Mouse (Mus musculus) gastrocnemius, postnatal 14 days (tissue): ENCODE results near the gene Slc22a27. TPM values are rescaled to one million over a fixed set of nuclear protein-coding genes. Genes with fewer than 3 reads are reported as not detected.
"Not testable (repeated sequence)": the region's sequence is repeated elsewhere in the genome, so short reads cannot be mapped to it uniquely, and the experiment has no call there.

Experiments used
- DNase-seq: peaks from one replicate; pipeline ENCODE4 v3.0.0; 2021; ENCODE audit warnings: mixed read lengths
- intact Hi-C: fragments of 180-260 bp; cut with DNase I; formaldehyde crosslinking; loops from one replicate; pipeline ENCODE4 v1.15.1; 2025; ENCODE audit warnings: low total_unique reads
- long read RNA-seq, 2 experiments: library from polyadenylated mRNA; stranded (forward); transcript quantifications; one replicate each; pipeline ENCODE4 v2.0.0; 2021
- microRNA-seq, 2 experiments: library from miRNA; unstranded; fragments of <30 nt; microRNA quantifications; one replicate each; pipeline ENCODE4 v1.2.0; 2021
- total RNA-seq, 2 experiments: library from RNA; stranded (reverse); gene quantifications; 2 replicates each; pipeline ENCODE4 v1.2.3; 2021

The Slc22a27 gene
- not detected for total RNA-seq
- long read RNA-seq, experiment 1 = 0 reads
- long read RNA-seq, experiment 2 = 0 reads

- intact Hi-C loops, DNase-seq: not testable (repeated sequence)
Measured at GRCm38 (mm10) chr19:7965927-7966326, at the start of gene Slc22a27. Gene Slc22a27 (minus strand): TSS chr19:7966027.

- intact Hi-C loops, DNase-seq: not testable (repeated sequence)
Measured at GRCm38 (mm10) chr19:8011596-8011995, 45.8 kb upstream of the Slc22a27 start.

- DNase-seq, intact Hi-C loops: not testable (repeated sequence)
Measured at GRCm38 (mm10) chr19:8009086-8009485, 43.3 kb upstream of the Slc22a27 start.

GRCm38 (mm10) chr19:7968703-7969102 lies 2.9 kb upstream of the Slc22a27 start:
- intact Hi-C loops = no loop called here
- no peak for DNase-seq

GRCm38 (mm10) chr19:7966550-7966949 lies 723 bp upstream of the Slc22a27 start:
- DNase-seq, intact Hi-C loops: not testable (repeated sequence)

GRCm38 (mm10) chr19:7939391-7939790 lies 26.4 kb downstream of the Slc22a27 start:
- intact Hi-C loops = not testable (repeated sequence)

GRCm38 (mm10) chr19:7876626-7877025 lies 89.2 kb downstream of the Slc22a27 start:
- no peak for DNase-seq
- intact Hi-C loops = no loop called here

More at GRCm38 (mm10) chr19:7939391-7939790, 26.4 kb downstream of the Slc22a27 start:
- DNase-seq = not testable (repeated sequence)

- intact Hi-C loops = no loop called here
Measured at GRCm38 (mm10) chr19:7829851-7830250, 136.0 kb downstream of the Slc22a27 start.

More at GRCm38 (mm10) chr19:7829851-7830250, 136.0 kb downstream of the Slc22a27 start:
- DNase-seq = no peak

Small RNAs within 50 kb of the gene (microRNA-seq; reads per million reads assigned to microRNA genes)
- 0 reads per million in 2 experiments for gene Gm24951

Other genes with a start within 250 kb of the Slc22a27 start
- not detected for gene Slc22a26, start 163.4 kb downstream of the Slc22a27 start, total RNA-seq
- not detected for gene Slc22a28, start 166.0 kb upstream of the Slc22a27 start, total RNA-seq